Mouse (Mus musculus) adrenal gland, postnatal 36 days (tissue): Measurements from ENCODE around the gene Crat. TPM values are rescaled to one million over a fixed set of nuclear protein-coding genes. Genes with fewer than 3 reads are reported as not detected.
"Not testable (repeated sequence)": the region's sequence is repeated elsewhere in the genome, so short reads cannot be mapped to it uniquely, and the experiment has no call there.

Source experiments
- DNase-seq, 2 experiments: peaks; one replicate each; pipeline ENCODE4 v3.0.0; 2021; ENCODE audit warnings: mixed read lengths in 1 of 2
- total RNA-seq, 2 experiments: library from RNA; stranded (reverse); gene quantifications; 2 replicates each; pipeline ENCODE4 v1.2.3; 2021

Crat gene
- total RNA-seq, 2 experiments from 2014 or later = 124 to 168 TPM

- DNase-seq = peak; percentile 76 to 82
These were observed 25.3 kb upstream of the Crat start for GRCm38 (mm10) chr2:30440701-30441517.

- DNase-seq = peak in 1 of 2 experiments; percentile 53
These were observed 24.6 kb upstream of the Crat start for GRCm38 (mm10) chr2:30440211-30440700.

- no peak for DNase-seq
These were observed 24.0 kb upstream of the Crat start for GRCm38 (mm10) chr2:30439631-30440030.

- DNase-seq = no peak
These were observed 22.2 kb upstream of the Crat start for GRCm38 (mm10) chr2:30437791-30438190.

- DNase-seq = no peak
These were observed 21.2 kb upstream of the Crat start for GRCm38 (mm10) chr2:30436809-30437208.

GRCm38 (mm10) chr2:30436156-30436545, 20.5 kb upstream of the Crat start:
- DNase-seq = peak; percentile 60 to 70

- peak; percentile 75 to 78 for DNase-seq
These were observed 19.9 kb upstream of the Crat start for GRCm38 (mm10) chr2:30435326-30436155.

- peak; percentile 85 to 87 for DNase-seq
These were observed 13.5 kb upstream of the Crat start for GRCm38 (mm10) chr2:30429156-30429555.

- DNase-seq = no peak
These were observed 5.8 kb upstream of the Crat start for GRCm38 (mm10) chr2:30421432-30421831.

GRCm38 (mm10) chr2:30419112-30419511, 3.5 kb upstream of the Crat start:
- no peak for DNase-seq

GRCm38 (mm10) chr2:30418259-30418658, 2.6 kb upstream of the Crat start:
- DNase-seq = no peak

GRCm38 (mm10) chr2:30417595-30418165, 2.1 kb upstream of the Crat start:
- DNase-seq = no peak

GRCm38 (mm10) chr2:30417154-30417553, 1.5 kb upstream of the Crat start:
- DNase-seq = not testable (repeated sequence)

- DNase-seq = no peak
These were observed 994 bp upstream of the Crat start for GRCm38 (mm10) chr2:30416649-30416965.

- peak; percentile 94 to 96 for DNase-seq
These were observed 479 bp upstream of the Crat start, which contains the start of gene Ptpa for GRCm38 (mm10) chr2:30415936-30416648. Ptpa (plus strand) TSS chr2:30416039.

GRCm38 (mm10) chr2:30414681-30415080, 932 bp downstream of the Crat start:
- no peak for DNase-seq

GRCm38 (mm10) chr2:30414101-30414500, 1.5 kb downstream of the Crat start:
- DNase-seq = peak in 1 of 2 experiments; percentile 55

- DNase-seq = no peak
These were observed 2.3 kb downstream of the Crat start for GRCm38 (mm10) chr2:30413038-30413973.

- peak in 1 of 2 experiments; percentile 46 for DNase-seq
These were observed 6.0 kb downstream of the Crat start for GRCm38 (mm10) chr2:30409454-30410176.
